Mouse (Mus musculus) left cerebral cortex, adult 18-20 months (tissue): Measurements from ENCODE around the gene Arhgap45. TPM values are rescaled to one million over a fixed set of nuclear protein-coding genes. Genes with fewer than 3 reads are reported as not detected.
"Not testable (repeated sequence)": the region's sequence is repeated elsewhere in the genome, so short reads cannot be mapped to it uniquely, and the experiment has no call there.

Experiments used
- DNase-seq, 2 experiments: peaks; one replicate each; pipeline ENCODE4 v3.0.0; 2021 to 2022; ENCODE audit warnings: low spot score in 2 of 2, mixed read lengths in 1 of 2
- total RNA-seq, 2 experiments: library from RNA; stranded (reverse); gene quantifications; 2 replicates each; pipeline ENCODE4 v1.2.3; 2021

Gene Arhgap45
- total RNA-seq, 2 experiments from 2014 or later: 3.7 to 4.1 TPM

DNA sequence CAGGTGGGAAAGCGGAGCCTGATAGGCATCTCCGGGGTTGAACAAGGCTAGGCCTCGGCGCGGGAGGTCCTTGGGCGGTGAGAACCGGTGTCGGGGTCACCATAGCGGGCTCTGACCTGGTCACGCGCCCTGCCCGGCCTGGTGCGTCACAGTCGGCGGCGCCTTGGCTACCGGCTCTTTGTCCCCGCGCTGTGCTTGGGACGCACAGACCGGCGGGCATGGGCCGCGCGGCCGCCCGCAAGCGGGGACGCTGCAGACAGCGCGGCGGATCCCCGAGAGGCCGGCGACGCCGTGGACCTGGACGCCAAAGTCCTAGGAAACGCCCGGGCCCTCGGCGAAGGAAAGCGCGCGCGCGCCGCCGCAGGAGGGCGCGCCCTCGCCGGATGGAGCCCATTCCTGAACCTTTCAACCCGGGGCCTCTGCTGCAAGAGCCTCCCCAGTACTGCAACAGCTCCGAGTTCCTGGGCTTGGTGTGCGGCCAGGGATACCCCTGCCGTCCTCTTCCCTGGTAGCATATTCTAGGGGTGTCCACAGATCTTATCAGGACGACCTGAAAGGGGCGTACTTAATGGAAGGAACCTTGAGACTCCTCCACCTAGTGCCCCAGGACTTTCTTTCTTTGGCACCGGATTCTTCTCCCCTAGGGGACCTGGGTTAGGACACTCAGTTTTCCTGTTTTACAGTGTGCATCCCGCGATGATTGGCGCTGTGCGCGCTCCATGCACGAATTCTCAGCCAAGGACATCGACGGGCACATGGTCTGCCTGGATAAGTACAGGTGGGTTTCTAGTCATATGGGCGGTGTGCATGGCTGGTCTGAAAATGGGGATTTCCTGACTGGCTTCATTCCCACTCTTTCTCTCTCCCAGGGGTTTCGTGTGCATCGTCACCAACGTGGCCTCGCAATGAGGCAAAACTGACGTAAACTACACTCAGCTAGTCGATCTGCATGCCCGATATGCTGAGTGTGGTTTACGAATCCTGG, 37.7 kb downstream of the Arhgap45 start:
- peak in 1 of 2 experiments; percentile 52 for DNase-seq

DNA sequence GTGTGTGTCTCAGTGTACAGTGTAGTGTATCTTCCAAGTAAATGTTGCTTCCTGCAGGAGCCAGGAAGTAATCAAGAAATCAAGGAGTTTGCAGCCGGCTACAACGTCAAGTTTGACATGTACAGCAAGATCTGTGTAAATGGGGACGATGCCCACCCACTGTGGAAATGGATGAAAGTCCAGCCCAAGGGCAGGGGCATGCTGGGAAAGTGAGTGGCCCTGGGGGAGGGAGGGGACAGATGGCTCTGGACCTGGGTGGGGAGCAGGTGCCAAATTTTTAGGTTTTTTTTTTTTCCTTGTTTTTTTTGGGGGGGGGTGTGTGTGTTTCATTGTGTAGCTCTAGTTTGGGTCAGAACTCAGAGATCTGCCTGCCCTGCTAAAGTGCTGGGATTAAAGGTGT, 38.5 kb downstream of the Arhgap45 start:
- DNase-seq: not testable (repeated sequence)

DNA sequence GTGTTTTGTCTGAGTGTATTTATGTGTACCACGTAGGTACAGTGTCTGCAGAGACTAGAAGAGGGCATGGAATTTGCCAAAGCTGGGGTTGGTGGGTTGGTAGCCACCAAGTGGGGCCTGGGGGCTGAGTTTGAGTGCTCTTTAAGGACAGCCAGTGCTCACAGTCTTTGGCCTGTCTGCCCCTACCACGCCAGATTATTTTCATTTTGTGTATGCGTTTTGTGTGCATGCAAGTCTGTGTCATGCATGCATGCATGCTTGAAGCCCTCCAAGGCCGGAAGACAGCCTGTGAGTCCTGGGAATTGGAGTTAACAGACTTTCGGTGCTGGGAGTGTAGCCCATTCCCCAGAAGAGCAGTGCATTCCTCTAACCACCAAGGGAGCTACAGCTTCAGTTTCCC, 38.9 kb downstream of the Arhgap45 start:
- no peak for DNase-seq

DNA sequence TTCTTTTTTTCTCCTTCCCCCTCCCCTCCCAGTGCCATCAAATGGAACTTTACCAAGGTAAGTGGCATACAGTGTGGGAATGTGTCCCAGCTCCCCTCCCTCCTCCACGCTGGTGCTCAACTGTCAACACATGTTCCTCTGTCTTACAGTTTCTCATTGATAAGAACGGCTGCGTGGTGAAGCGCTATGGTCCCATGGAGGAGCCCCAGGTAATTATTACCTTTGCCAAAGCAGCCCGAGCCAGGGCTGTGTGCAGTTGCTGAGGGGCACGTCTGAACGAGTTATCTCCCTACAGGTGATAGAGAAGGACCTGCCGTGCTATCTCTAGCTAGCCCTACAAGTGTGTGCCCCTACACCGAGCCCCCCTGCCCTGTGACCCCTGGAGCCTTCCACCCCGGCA, 39.4 kb downstream of the Arhgap45 start:
- no peak for DNase-seq

DNA sequence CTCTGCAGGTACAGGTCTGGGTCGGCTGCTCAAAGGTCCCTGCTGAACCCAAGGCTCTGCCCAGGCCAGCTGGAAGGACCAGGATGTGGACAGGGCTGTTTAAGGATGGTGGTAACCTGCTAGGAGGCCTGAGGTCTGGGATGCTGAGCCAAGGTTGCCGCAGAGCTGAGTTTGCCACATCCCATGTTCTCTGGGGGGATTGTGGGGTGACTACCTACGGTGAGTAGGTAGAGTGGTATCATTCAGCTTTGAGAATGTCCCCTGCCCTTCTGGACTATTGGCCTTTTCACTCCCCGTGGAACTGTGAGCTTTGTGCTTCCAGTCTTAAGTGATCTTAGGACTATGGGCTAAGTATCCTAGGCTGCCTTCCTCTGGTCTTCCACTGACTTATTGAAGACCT, 40.1 kb downstream of the Arhgap45 start:
- no peak for DNase-seq

DNA sequence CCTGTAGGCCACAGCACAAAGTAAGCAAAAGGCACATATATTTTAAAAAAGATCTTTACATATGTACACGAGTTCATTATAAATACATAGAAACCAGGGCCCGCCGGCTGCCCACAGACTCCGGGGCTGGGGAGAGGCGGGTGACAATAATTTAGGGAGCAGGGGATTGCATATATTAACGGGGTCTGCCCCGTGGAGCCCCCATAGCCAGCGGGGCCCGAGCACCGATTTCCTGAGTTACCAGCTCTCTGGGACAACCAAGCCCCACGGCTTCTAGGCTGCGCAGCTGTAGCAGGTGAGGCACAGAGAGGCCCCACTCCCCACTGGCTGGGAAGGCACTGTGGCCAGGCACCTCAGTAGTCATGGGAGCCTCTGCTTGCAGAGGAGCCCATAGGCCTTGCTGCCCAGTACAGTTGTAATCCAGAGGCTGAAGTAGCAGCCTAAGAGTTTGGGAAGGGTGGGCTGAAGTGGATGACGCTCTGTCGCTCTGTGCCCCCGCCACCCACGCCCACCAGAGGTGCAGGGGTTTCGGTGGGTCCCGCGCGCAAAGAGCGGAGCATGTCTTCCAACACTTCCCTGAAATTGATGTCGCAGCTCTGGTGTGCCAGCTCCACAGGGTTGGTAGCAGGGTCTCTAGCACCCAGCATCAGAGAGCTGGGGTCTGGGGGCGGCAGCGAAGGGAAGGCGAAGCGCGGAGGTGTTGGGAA, 40.7 kb downstream of the Arhgap45 start:
- no peak for DNase-seq

DNA sequence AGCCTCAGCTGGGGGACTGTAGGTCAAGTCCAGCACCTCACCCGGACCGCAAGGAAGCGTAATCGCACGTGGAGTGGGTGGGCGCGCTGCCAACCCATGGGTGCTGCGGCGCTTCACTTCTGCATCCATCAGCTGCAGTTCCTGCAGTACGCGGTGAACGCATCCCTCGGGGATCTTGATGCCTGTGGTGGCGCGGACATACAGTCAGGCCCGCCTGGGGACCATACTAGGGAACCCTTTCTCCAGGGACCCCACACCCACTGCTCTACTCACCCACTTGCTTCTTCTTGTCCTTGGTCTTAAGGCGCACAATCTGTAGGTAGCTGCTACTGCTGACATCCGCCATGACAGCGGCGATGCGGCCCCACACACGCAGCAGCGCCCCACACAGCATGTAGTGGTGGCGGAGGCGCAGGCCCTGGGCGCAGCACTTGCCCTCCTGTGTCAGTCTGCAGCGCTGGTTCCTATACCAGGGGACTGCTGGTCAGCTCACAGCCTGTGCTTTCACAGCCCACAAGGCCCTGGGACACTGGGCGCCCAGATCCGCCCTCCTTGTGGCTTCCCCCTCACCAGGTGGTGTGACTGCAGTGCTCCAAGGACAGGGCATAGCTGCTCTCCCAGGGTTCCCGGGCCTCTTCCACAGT, 41.4 kb downstream of the Arhgap45 start:
- no peak for DNase-seq

DNA sequence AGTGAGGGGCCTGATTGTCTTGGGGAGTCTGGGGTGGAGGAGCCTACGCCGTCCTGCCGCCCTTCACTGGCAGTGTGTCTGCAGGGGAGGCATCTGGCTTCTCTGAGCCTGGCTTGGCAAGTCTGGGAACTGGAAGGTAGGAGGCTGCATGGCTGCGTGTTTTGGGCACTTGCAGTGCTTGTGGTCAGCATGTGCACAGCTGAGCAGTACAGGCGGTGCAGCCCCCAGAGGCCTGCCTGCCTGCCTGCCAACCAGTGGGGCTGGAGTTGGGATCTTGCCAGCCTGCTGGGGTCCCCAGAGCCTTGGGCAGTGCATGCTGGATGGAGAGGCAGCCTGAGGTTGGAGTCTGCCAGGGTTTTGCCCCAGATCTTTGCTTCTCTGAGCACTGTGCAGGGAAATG, 46.7 kb downstream of the Arhgap45 start:
- DNase-seq: no peak

DNA sequence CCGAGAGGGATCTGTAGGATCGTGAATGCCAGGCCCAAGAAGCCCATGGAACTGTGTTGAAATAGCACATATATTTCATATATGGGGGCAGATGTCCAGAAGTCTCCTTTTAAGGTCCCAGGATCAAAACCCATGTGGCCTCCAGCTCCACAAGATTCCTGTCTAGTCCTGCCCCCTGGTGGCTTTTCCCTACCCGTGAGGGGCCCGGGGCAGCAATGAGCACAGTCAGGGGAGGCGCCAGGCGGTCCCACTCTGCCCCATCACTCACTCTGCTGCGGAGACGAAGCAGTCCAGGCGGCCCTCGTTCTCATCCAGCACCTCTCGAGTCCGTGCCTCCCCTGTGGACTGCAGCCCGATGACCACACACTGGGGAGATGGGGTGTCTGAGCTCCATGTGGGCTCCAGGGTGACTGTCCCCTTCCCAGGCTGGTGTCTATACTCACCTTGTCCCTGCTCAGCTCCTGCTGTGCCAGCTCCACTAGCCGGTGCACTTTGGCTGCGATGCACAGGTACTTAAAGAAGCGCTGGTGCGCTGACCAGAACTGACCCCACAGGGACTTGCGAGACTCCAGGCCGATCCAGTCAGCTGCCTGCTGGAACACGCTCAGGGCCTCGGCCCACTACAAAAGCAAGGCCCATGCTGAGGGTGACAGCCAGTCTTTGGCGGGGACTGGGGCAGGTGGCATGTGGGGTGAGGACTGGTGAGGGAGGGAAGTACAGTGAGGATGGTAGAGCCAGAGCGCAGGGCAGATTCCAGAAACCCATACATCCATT, 47.6 kb downstream of the Arhgap45 start:
- no peak for DNase-seq

DNA sequence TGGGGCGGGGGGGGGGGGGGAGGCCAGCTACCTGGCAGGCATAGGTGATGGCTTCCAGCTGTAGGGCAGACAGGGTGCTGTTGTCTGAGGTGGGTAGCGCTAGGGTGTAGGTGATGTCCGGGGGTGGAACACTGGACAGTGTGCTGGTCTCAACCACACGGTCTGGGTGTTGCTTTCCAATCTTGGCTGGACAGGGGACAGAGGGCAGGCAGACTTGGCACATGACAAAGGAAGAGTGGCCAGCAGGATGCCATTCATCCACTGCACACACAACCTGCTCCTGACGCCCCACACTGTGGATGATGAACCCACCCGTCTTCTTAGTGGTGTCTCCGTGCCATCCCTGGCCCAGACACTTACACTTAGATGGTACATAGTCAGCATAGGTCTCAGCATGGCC, 52.8 kb downstream of the Arhgap45 start:
- DNase-seq: no peak

DNA sequence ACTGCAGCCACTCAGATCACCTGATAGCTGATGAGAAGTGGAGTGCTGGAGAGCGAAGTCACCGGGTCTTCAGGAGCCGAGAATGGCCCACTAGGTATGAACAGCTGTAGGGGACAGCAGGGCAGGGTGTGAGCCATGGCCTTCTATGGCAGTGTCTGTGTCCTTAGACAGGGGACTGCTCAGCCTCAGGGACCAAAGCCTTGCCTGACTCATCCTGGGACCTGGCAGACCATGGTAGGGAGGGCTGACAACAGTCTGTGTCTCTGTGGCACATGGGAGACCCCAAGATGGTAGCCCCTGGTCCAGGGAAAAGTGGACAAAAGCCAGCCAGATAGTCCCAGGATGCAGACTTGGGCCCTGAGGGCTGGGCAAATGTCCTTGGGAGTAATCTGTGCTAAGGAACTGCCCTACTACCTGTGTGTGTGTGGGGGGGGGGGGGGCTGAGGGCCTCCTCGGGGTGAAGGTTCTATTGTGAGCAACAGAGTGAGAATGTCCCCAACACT, 53.5 kb downstream of the Arhgap45 start:
- no peak for DNase-seq

DNA sequence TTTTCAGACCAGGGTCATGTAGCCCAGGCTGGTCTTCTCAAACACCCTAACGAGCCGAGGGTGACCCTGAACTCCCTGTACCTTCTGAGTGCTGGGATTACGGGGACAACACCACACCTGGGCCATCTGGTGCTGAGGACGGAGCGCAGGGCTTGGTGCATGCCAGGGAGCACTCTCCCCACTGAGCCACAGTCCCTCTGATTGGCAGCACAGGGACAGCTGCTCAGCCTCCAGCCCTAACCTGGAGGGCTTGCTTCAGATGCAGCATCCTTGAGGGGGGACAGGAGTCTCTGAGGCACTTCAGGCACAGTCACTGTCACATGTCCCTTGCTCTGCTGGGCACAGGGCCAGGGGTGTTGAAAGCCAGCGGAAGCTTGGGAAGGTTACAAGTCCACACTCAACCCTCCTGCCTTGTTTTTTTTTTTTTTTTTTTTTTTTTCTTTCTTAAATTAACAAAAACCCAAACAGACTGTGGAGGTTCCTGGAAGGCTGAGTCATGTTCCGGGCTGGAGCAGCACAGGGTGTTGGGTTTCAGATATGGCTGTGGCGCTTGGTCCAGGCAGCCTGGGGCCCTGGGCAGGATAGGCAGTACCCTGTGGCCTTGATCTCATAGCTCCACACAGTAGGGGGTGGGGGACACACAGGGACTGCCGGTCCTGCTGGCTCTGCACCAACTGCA, 54.5 kb downstream of the Arhgap45 start:
- peak; percentile 77 to 78 for DNase-seq

DNA sequence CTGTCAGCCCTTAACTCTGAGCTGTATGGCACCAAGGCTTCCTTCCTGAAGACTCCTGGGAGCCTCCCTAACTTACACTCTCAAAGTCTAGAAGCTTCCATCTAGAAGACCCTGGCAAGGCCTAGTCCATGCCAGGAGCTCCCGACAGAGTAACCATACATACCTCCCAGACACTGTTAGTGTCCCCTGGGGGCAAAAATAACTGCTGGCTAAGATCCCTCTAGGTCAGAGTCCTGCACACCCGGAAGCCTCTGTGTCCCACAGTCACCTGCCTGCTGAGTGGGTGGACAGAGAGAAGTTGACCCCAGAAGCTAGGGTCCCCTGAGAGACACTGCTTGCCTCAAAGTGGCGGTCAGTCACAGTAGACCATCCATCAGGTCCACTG, 55.1 kb downstream of the Arhgap45 start:
- DNase-seq: no peak

DNA sequence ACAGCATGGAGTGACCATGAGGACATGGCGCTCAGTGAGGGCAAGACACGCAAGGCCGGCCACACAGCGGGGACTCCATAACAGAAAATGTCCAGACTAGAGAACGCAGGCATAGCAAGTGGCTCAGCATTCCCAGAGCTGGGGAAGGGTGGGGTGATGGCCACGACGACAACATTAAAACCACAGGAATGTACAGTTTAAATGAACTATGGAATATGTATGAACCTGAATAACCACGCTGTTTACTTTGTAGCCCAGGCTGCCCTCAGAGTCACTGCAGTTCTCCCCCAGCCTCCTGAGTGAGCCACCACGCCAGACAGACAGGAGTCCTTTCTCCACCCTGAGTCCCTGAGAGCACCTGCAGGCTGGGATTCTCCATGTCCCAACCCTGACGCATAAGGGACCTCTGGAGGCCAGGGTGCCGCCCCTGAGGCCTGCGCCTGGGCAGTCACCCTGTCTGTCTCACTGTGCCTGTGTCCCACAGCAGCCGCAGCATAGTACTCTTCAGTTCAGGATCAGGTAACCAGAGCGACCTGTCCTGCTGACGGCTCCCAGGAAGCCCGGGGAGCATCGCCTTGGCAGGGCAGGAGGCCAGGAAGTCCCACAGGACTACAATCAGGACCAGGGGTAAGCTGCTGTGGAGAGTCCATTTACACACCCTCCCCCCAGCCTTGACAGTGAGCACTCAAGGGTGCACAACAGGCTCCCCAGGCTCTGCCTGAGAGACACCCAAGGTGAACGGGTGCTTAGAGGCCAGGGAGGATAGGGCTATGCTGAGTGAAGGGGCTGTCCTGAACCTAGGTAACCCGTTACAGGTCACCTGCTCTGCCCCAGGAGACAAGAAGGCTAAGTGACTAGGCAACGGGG, 56.4 kb downstream of the Arhgap45 start:
- DNase-seq: no peak

DNA sequence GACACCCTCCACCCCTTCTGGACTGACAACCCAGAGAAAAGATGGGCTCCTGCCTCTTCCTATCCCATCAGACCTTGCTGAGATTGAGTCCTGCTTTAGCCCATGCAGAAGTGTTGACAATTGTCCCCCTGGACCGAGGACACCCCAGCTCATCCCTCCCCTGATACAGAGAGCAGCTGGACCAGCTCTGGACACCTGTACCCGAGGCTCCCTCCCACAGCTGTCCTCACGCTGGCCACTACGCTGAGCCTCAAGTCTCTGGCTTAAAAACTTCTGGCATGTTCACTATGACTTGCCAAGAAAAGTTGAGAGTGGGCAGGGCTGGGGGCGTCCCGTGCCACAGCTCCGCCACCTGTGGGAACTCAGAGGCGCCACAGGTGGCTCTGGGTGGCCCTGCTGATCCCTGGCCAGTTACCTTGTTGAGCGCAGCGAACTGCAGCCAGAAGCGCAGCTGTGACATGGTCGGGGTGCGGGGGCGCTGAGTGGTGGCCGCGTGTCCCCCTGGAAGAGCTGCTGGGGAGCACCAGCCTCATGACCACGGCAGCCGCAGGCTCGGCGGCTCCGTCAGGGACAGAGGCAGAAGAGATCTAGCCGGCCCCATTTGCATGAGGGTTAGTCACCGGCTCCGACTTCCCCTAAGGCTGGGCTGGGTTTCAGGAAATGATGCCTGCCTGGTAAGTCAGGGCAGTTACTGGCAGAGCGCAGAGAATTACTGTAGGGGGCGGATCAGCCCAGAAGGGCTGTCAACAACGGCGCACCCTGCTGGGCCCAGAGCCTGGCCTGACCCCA, 58.6 kb downstream of the Arhgap45 start:
- DNase-seq: peak; percentile 48 to 51

DNA sequence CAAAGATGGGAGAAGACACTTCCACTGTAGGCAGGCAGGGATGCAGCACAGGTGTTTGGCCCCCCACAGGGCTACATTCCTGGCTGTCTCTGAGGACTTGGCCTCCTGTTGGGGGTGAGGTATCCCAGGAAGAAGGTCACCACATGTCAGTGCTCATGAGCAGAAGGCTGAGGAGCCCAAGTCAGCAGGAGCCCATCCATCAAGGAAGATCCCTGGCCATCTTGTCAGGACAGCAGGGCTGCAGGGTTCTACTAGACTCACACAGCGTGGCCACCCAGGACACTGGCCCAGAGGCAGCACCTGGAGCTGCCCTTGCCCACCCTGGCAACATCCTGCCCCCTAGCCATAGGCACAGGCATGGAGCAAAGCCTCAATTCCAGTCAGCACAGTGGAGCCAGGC, 59.5 kb downstream of the Arhgap45 start:
- DNase-seq: no peak

DNA sequence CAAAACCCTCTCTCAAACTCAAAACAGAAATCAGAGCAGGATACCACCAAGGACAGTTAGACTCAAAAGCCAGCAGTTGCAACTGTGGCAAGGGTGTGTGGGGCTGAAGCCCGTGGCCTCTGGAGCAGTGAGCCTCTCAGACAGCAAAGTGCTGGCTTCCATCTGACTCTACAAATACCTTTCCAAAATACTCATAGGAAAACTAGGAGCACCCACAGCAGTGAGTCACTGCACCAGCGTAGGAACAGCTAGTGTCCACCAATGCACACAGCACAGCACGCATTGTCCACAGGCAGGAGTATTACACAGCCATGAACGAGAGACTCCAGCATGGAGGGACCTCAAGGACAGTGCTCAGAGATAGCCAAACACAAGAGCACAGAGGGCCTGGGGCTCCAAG, 59.9 kb downstream of the Arhgap45 start:
- DNase-seq: no peak

DNA sequence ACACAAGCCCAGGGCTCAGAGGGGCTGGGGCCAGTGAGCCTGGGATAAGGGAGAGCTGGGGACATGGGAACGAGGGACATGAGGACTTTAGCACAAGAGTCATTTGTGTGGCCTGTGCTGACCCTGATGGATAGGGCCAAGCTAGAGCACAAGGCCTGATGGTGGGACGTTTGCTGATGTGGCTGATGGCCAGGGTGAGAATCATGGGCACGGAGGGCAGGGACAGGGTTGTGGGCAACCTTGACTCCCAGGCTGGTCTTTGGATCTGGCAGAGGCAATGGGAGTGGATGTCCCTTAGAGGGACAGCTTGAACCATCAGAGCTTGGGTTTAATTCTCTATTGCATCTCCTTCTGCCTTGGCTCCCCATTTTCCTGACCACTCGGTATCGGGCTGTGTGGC, 60.9 kb downstream of the Arhgap45 start:
- DNase-seq: no peak

DNA sequence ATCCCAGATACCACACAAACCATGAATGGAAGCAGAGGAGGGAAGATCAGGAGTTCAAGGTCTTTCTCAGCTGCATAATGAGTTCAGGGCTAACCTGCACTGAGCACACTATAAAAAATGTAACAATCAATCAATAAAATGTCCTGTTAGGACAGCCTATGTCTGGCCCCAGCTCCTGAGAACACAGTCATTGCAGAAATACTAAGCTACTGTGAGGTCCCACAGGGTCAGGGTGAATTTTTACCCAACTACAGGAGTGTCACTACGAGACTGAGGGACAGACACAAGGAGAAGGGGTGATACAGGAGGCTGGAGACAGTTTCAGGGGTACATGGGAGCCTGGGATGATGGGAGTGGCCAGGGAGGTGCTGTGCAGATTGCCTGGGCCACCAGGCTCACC, 61.9 kb downstream of the Arhgap45 start:
- DNase-seq: no peak
